23 mouse cellular contexts compared by ENCODE assay signal in the genomic region with DNA sequence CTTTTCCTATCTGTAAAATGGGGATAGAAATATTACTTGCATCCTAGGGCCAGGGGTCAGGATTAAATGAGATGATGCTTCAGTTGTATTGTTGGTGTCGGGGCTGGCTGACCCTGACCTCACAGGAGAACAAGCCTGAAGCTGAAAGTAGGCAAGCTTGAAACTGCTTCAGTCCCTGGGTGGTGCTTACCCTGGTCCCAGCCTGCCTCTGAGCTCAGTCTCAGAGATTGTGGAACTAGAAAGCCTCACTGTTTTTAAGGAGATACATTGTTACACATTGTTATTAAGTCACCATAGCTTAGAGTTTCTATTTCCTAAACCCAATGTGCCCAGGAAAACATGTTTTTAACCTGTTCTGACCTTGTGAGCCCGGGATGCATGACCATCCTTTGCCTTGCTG. TPM values are rescaled to one million over a fixed set of nuclear protein-coding genes. Genes with fewer than 3 reads are reported as not detected.
"Had no signal": no experiment of that assay in that cellular context is flagged by ENCODE, and none has a peak within 500 bp of the region (broad histone marks: within the 10 kb centered on the region; RNA-seq: fewer than 3 reads in every experiment).

No protein-coding gene starts in this region.

- H3K27me3 ChIP-seq: neural tube, embryonic 12.5 days; neural tube, embryonic 13.5 days; neural tube, embryonic 15.5 days; stomach, embryonic 15.5 days had no signal

- DNase-seq: retina, postnatal 1 day; right cerebral cortex, adult 18-20 months; right cerebral cortex, postnatal 14 days; right cerebral cortex, postnatal 25 days; right cerebral cortex, postnatal 4 days; spleen, adult 18-20 months; thymus, adult 18-20 months; thymus, adult 2 months; thymus, postnatal 14 days; thymus, postnatal 25 days; thymus, postnatal 36 days; thymus, postnatal 4 days had no signal

- H3K9me3 ChIP-seq: neural tube, embryonic 12.5 days; neural tube, embryonic 13.5 days; neural tube, embryonic 15.5 days; stomach, embryonic 15.5 days had no signal

- H3K9ac ChIP-seq: neural tube, embryonic 12.5 days; neural tube, embryonic 15.5 days; stomach, embryonic 15.5 days had no signal

- H3K36me3 ChIP-seq: neural tube, embryonic 12.5 days; neural tube, embryonic 13.5 days; neural tube, embryonic 15.5 days; stomach, embryonic 15.5 days had no signal

- H3K27ac ChIP-seq: neural tube, embryonic 12.5 days; neural tube, embryonic 13.5 days; stomach, embryonic 15.5 days; stomach, postnatal 0 days had no signal

- H3K4me1 ChIP-seq: stomach, embryonic 15.5 days had no signal

- H3K4me3 ChIP-seq: neural tube, embryonic 12.5 days; neural tube, embryonic 13.5 days; neural tube, embryonic 15.5 days; stomach, embryonic 15.5 days had no signal

- H3K4me2 ChIP-seq: neural tube, embryonic 12.5 days; neural tube, embryonic 13.5 days; neural tube, embryonic 15.5 days; stomach, embryonic 15.5 days had no signal

RNA-seq across cellular contexts. Expression of a gene that starts 18.4 kb away (rescaled TPM):
- total RNA-seq: neutrophil, adult 5-6 weeks had no signal
- polyA plus RNA-seq: neural tube, embryonic 14.5 days; thymus, postnatal 0 days had no signal

RNA-seq across cellular contexts. Expression of a gene that starts 30.5 kb away (rescaled TPM):
- total RNA-seq: neutrophil, adult 5-6 weeks had no signal

RNA-seq across cellular contexts. Expression of a gene that starts 50.0 kb away (rescaled TPM):
- total RNA-seq: neutrophil, adult 5-6 weeks had no signal
- polyA plus RNA-seq: small intestine, adult 2 months; testis, adult 2 months; thymus, adult 2 months; thymus, postnatal 0 days; urinary bladder, adult 2 months had no signal

RNA-seq across cellular contexts. Expression of a gene that starts 54.5 kb away (rescaled TPM):
- total RNA-seq: neutrophil, adult 5-6 weeks had no signal
